Mouse (Mus musculus) G1E (cell line): Measurements from ENCODE around the gene Snupn.

Experiments
- CTCF ChIP-seq: IDR thresholded peaks from 2 replicates; pipeline ENCODE4 v1.5.1; 2012; ENCODE audit warnings: low read depth, low read length, inconsistent platforms, mixed read lengths
- GATA1 ChIP-seq: IDR thresholded peaks from 2 replicates; pipeline ENCODE4 v1.6.1; 2012; ENCODE audit warnings: borderline replicate concordance, low read length, inconsistent platforms, mixed read lengths
- TAL1 ChIP-seq: conservative IDR thresholded peaks from 2 replicates; pipeline ENCODE4 v1.6.1; 2012; ENCODE audit warnings: low read depth, low read length, inconsistent platforms, mixed read lengths

- TF ChIP-seq CTCF: no peak
- TF ChIP-seq TAL1: no peak
- TF ChIP-seq GATA1: no peak
These were observed 32.2 kb upstream of the Snupn start for GRCm38 (mm10) chr9:56918466-56918865.
